In genomic region chr3:145846255-145846654, GRCm38 (mm10) we compare ENCODE assay signal across 23 mouse cellular contexts.
"Had no signal": no experiment of that assay in that cellular context is flagged by ENCODE, and none has a peak within 500 bp of the region (broad histone marks: within the 10 kb centered on the region; RNA-seq: fewer than 3 reads in every experiment).

No protein-coding gene starts in this region.

- H3K4me2 ChIP-seq: heart, embryonic 13.5 days; heart, embryonic 15.5 days; hindbrain, embryonic 14.5 days; intestine, embryonic 15.5 days; kidney, embryonic 15.5 days; limb, embryonic 13.5 days; limb, embryonic 15.5 days; liver, embryonic 12.5 days had no signal

- H3K27ac ChIP-seq: heart, embryonic 10.5 days; heart, embryonic 13.5 days; heart, embryonic 15.5 days; hindbrain, embryonic 14.5 days; intestine, embryonic 15.5 days; kidney, embryonic 15.5 days; kidney, postnatal 0 days; limb, embryonic 13.5 days; limb, embryonic 15.5 days; liver, embryonic 12.5 days; liver, embryonic 14.5 days had no signal

- DNase-seq: gastrocnemius, postnatal 14 days; gastrocnemius, postnatal 36 days; heart, adult 18-20 months; heart, postnatal 14 days; heart, postnatal 36 days; kidney, adult 11 months; kidney, adult 8-10 months; kidney, postnatal 14 days; layer of hippocampus, adult 9-11 months; layer of hippocampus, postnatal 36 days; left cerebral cortex, postnatal 4 days had no signal

- H3K4me3 ChIP-seq: heart, embryonic 10.5 days; heart, embryonic 13.5 days; heart, embryonic 15.5 days; intestine, embryonic 15.5 days; kidney, embryonic 15.5 days; limb, embryonic 13.5 days; limb, embryonic 15.5 days; liver, embryonic 12.5 days had no signal

- H3K9ac ChIP-seq: heart, embryonic 13.5 days; heart, embryonic 15.5 days; hindbrain, embryonic 14.5 days; intestine, embryonic 15.5 days; kidney, embryonic 15.5 days; limb, embryonic 13.5 days; limb, embryonic 15.5 days; liver, embryonic 12.5 days; liver, embryonic 14.5 days had no signal

- H3K4me1 ChIP-seq: heart, embryonic 15.5 days; intestine, embryonic 15.5 days; limb, embryonic 13.5 days; limb, embryonic 15.5 days had no signal

- H3K9me3 ChIP-seq: heart, embryonic 10.5 days; heart, embryonic 13.5 days; heart, embryonic 15.5 days; intestine, embryonic 15.5 days; kidney, embryonic 15.5 days; limb, embryonic 13.5 days; limb, embryonic 15.5 days; liver, embryonic 12.5 days had no signal

- H3K36me3 ChIP-seq: heart, embryonic 13.5 days; heart, embryonic 15.5 days; intestine, embryonic 15.5 days; kidney, embryonic 15.5 days; limb, embryonic 13.5 days; limb, embryonic 15.5 days had no signal

- H3K27me3 ChIP-seq: heart, embryonic 13.5 days; heart, embryonic 15.5 days; intestine, embryonic 15.5 days; kidney, embryonic 15.5 days; limb, embryonic 13.5 days; limb, embryonic 15.5 days; liver, embryonic 12.5 days had no signal

- ATAC-seq: hindbrain, embryonic 16.5 days; intestine, embryonic 15.5 days; liver, embryonic 12.5 days had no signal
